Mouse (Mus musculus) embryo, embryonic 11 days (tissue): Measurements from ENCODE around the gene Dlg5.

Source experiments
- DNase-seq: peaks from one replicate; pipeline ENCODE4 v3.0.0-alpha.2; 2015

Dlg5 gene

GRCm38 (mm10) chr14:24245177-24246081, at the start of gene Dlg5:
Gene Dlg5, minus strand, starts transcription at chr14:24245920.
- peak; percentile 78 for DNase-seq

GRCm38 (mm10) chr14:24293631-24294030, 47.9 kb upstream of the Dlg5 start:
- DNase-seq: no peak

- no peak for DNase-seq
Observed at GRCm38 (mm10) chr14:24292914-24293313, 47.2 kb upstream of the Dlg5 start, which contains the start of gene E330034G19Rik. Gene E330034G19Rik, plus strand, starts transcription at chr14:24293214.

GRCm38 (mm10) chr14:24290726-24291125, 45.0 kb upstream of the Dlg5 start:
- DNase-seq: no peak

- DNase-seq: no peak
Observed at GRCm38 (mm10) chr14:24286136-24286535, 40.4 kb upstream of the Dlg5 start.

GRCm38 (mm10) chr14:24282276-24282675, 36.6 kb upstream of the Dlg5 start:
- no peak for DNase-seq

GRCm38 (mm10) chr14:24281278-24281677, 35.6 kb upstream of the Dlg5 start:
- no peak for DNase-seq

- peak; percentile 78 for DNase-seq
Observed at GRCm38 (mm10) chr14:24275534-24275933, 29.8 kb upstream of the Dlg5 start.

- DNase-seq: peak; percentile 57
Observed at GRCm38 (mm10) chr14:24273575-24273974, 27.9 kb upstream of the Dlg5 start.

- no peak for DNase-seq
Observed at GRCm38 (mm10) chr14:24269571-24269970, 23.9 kb upstream of the Dlg5 start.

GRCm38 (mm10) chr14:24262915-24263314, 17.2 kb upstream of the Dlg5 start:
- peak; percentile 90 for DNase-seq

- DNase-seq: no peak
Observed at GRCm38 (mm10) chr14:24262382-24262781, 16.7 kb upstream of the Dlg5 start.

- no peak for DNase-seq
Observed at GRCm38 (mm10) chr14:24260391-24260790, 14.7 kb upstream of the Dlg5 start.

GRCm38 (mm10) chr14:24255956-24256355, 10.2 kb upstream of the Dlg5 start:
- no peak for DNase-seq

GRCm38 (mm10) chr14:24253611-24254202, 8.0 kb upstream of the Dlg5 start:
- peak; percentile 78 for DNase-seq

GRCm38 (mm10) chr14:24251326-24251725, 5.6 kb upstream of the Dlg5 start:
- DNase-seq: no peak

GRCm38 (mm10) chr14:24249926-24250325, 4.2 kb upstream of the Dlg5 start:
- DNase-seq: no peak

GRCm38 (mm10) chr14:24244330-24245176, 1.2 kb downstream of the Dlg5 start:
- DNase-seq: peak; percentile 61

GRCm38 (mm10) chr14:24242016-24242415, 3.7 kb downstream of the Dlg5 start:
- DNase-seq: no peak

GRCm38 (mm10) chr14:24240831-24241230, 4.9 kb downstream of the Dlg5 start:
- no peak for DNase-seq

- no peak for DNase-seq
Observed at GRCm38 (mm10) chr14:24239651-24240050, 6.1 kb downstream of the Dlg5 start.

- DNase-seq: no peak
Observed at GRCm38 (mm10) chr14:24235954-24236353, 9.8 kb downstream of the Dlg5 start.

- no peak for DNase-seq
Observed at GRCm38 (mm10) chr14:24234411-24234810, 11.3 kb downstream of the Dlg5 start.
